Mouse (Mus musculus) effector memory CD4-positive, alpha-beta T cell, adult 5 months (primary cell): ENCODE results near the gene Nsun7. TPM values are rescaled to one million over a fixed set of nuclear protein-coding genes. Genes with fewer than 3 reads are reported as not detected.

ENCODE experiments used
- polyA plus RNA-seq: library from polyadenylated mRNA; unstranded; fragments of 100-300 nt; shearing (Covaris generic); gene quantifications from one replicate; pipeline ENCODE4 v1.2.1, GENCODE M21; 2017

The Nsun7 gene
- polyA plus RNA-seq, result 0.92 TPM

DNA sequence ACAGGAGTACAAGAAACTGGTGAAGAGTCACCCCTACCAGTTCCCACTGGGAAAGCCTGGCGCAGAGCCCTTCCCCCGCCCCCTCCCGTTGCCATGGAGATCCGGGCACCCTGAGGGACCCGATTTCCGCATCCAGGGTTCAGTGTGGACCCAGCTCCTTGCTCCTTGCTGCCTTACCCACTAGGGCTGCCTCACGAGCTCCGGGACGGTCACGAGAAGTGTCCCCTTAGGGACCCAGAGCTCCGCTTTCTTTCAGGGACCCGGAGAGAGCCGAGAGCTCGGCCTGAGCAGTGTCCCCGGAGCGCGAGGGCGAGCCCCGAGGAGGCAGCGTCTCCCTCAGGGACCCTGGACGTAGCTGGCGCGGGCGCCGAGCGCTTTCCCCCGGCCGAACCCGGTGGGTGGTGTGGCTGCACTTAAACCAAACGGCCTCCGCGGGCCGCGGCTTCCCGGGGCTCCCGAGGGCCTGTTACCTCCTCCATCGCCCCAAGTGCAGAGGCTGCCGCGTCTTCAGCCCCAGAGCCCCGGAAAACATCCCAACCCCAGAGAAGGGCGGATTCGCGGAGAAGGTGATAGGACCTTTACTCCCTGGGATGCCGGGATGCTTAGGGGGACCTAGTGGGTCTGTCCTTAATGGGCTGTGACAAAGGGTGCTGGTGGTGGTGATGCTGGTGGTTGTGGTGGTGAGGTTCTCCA is at the start of gene Nsun7:
Nsun7 (plus strand) TSS at position 142 of the 693 bp plus-strand sequence.

Other genes with a start within 250 kb of the Nsun7 start
- gene Rbm47, start 86.8 kb upstream of the Nsun7 start, polyA plus RNA-seq, result 26.9 TPM